Mouse (Mus musculus): ENCODE measurements at regions not wholly inside any gene's neighbourhood (a gene's known extent, or its start where the extent isn't known, plus 50 kb on each side); places are given as distances from the start of the nearest gene placed in this dataset.
A peak's percentile ranks its signal among the peaks of the same experiment; 100 is the strongest.

- WGBS = 86% methylated on average over 11 of the region's 11 CpGs
- Histone ChIP-seq H3K9me3 (ENCODE audit: control insufficient read depth, low read length) (no peaks in the 10 kb centered on the region), H3K27me3 (ENCODE audit: control insufficient read depth, insufficient read depth, low read length) (no peaks in the 10 kb centered on the region), H3K4me2 (replicated peaks; ENCODE audit: low read depth, low read length) (no peak overlapping the region), H3K27ac (ENCODE audit: low read depth, low read length) (no peak overlapping the region), H3K9ac (ENCODE audit: low read depth, low read length) (no peak overlapping the region), H3K4me3 (ENCODE audit: low read depth, low read length) (no peak overlapping the region), H3K36me3 (ENCODE audit: control insufficient read depth, insufficient read depth, low read length) (no peaks in the 10 kb centered on the region), H3K4me1 (replicated peaks; ENCODE audit: control insufficient read depth, insufficient read depth, low read length) (no peaks in the 10 kb centered on the region)
- DNase-seq (ENCODE audit: low spot score) = no peak
- no peak for ATAC-seq (ENCODE audit: low FRiP score)
These were observed 152.0 kb upstream of the Serp2 start for GRCm38 (mm10) chr14:76708728-76709127.

DNA sequence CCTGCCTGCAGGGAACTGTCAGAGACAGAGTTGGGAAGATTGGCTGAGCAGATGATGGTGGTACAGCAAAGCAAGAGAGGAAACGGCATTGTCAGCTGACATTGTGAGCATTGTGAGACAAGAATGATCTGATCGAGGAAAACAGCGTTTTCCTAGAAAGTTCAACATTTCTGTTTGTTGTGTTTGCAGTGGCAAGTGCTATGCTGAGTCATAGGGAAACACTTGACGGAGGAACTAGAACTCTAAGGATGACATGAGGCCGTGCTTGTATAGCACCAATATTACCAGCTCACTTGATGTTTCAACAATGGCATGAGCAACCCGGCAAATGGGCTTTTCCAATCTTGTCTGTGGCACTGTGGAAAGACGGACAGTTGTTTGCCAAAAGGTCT, 146.7 kb upstream of the Serp2 start:
- no peak overlapping the region for H3K9ac ChIP-seq (ENCODE audit: low read depth, low read length)
- no peak for ATAC-seq (ENCODE audit: low FRiP score)
- H3K4me3 ChIP-seq (ENCODE audit: low read depth, low read length) = no peak overlapping the region
- no peaks in the 10 kb centered on the region for H3K4me1 ChIP-seq (replicated peaks; ENCODE audit: control insufficient read depth, insufficient read depth, low read length)
- H3K36me3 ChIP-seq (ENCODE audit: control insufficient read depth, insufficient read depth, low read length) = no peaks in the 10 kb centered on the region
- H3K27ac ChIP-seq (ENCODE audit: low read depth, low read length) = no peak overlapping the region
- H3K27me3 ChIP-seq (ENCODE audit: control insufficient read depth, insufficient read depth, low read length) = no peaks in the 10 kb centered on the region
- no peak for DNase-seq (ENCODE audit: low spot score)
- WGBS = 89% methylated on average over 7 of the region's 7 CpGs
- no peak overlapping the region for H3K4me2 ChIP-seq (replicated peaks; ENCODE audit: low read depth, low read length)
- no peaks in the 10 kb centered on the region for H3K9me3 ChIP-seq (ENCODE audit: control insufficient read depth, low read length)

- Histone ChIP-seq H3K4me2 (replicated peaks; ENCODE audit: low read depth, low read length) (no peak overlapping the region), H3K36me3 (ENCODE audit: control insufficient read depth, insufficient read depth, low read length) (no peaks in the 10 kb centered on the region), H3K4me3 (ENCODE audit: low read depth, low read length) (no peak overlapping the region), H3K4me1 (replicated peaks; ENCODE audit: control insufficient read depth, insufficient read depth, low read length) (no peaks in the 10 kb centered on the region), H3K27ac (ENCODE audit: low read depth, low read length) (no peak overlapping the region), H3K9ac (ENCODE audit: low read depth, low read length) (no peak overlapping the region), H3K9me3 (ENCODE audit: control insufficient read depth, low read length) (no peaks in the 10 kb centered on the region), H3K27me3 (ENCODE audit: control insufficient read depth, insufficient read depth, low read length) (no peaks in the 10 kb centered on the region)
- ATAC-seq (ENCODE audit: low FRiP score) (no peak), DNase-seq (ENCODE audit: low spot score) (no peak)
- WGBS = 62% methylated on average over 8 of the region's 8 CpGs
These were observed 146.2 kb upstream of the Serp2 start for GRCm38 (mm10) chr14:76702709-76703372.

- no peaks in the 10 kb centered on the region for H3K4me1 ChIP-seq (replicated peaks; ENCODE audit: control insufficient read depth, insufficient read depth, low read length)
- no peaks in the 10 kb centered on the region for H3K9me3 ChIP-seq (ENCODE audit: control insufficient read depth, low read length)
- 76% methylated on average over 14 of the region's 14 CpGs for WGBS
- H3K27me3 ChIP-seq (ENCODE audit: control insufficient read depth, insufficient read depth, low read length) = no peaks in the 10 kb centered on the region
- H3K27ac ChIP-seq (ENCODE audit: low read depth, low read length) = no peak overlapping the region
- DNase-seq (ENCODE audit: low spot score) = no peak
- H3K9ac ChIP-seq (ENCODE audit: low read depth, low read length) = no peak overlapping the region
- H3K4me2 ChIP-seq (replicated peaks; ENCODE audit: low read depth, low read length) = no peak overlapping the region
- no peaks in the 10 kb centered on the region for H3K36me3 ChIP-seq (ENCODE audit: control insufficient read depth, insufficient read depth, low read length)
- no peak for ATAC-seq (ENCODE audit: low FRiP score)
- H3K4me3 ChIP-seq (ENCODE audit: low read depth, low read length) = no peak overlapping the region
These were observed 145.4 kb upstream of the Serp2 start for GRCm38 (mm10) chr14:76701911-76702708.

- no peak overlapping the region for H3K9ac ChIP-seq (ENCODE audit: low read depth, low read length)
These were observed 144.6 kb upstream of the Serp2 start for GRCm38 (mm10) chr14:76701304-76701703.

GRCm38 (mm10) chr14:76700796-76701195, 144.1 kb upstream of the Serp2 start:
- H3K4me2 ChIP-seq (replicated peaks; ENCODE audit: low read depth, low read length) = no peak overlapping the region
- ATAC-seq (ENCODE audit: low FRiP score) (no peak), DNase-seq (ENCODE audit: low spot score) (no peak)
- no peak overlapping the region for H3K9ac ChIP-seq (ENCODE audit: low read depth, low read length)
- no peaks in the 10 kb centered on the region for H3K4me1 ChIP-seq (replicated peaks; ENCODE audit: control insufficient read depth, insufficient read depth, low read length)
- no peaks in the 10 kb centered on the region for H3K27me3 ChIP-seq (ENCODE audit: control insufficient read depth, insufficient read depth, low read length)
- no peaks in the 10 kb centered on the region for H3K36me3 ChIP-seq (ENCODE audit: control insufficient read depth, insufficient read depth, low read length)
- H3K4me3 ChIP-seq (ENCODE audit: low read depth, low read length) = no peak overlapping the region
- no peak overlapping the region for H3K27ac ChIP-seq (ENCODE audit: low read depth, low read length)
- H3K9me3 ChIP-seq (ENCODE audit: control insufficient read depth, low read length) = no peaks in the 10 kb centered on the region
- WGBS = 87% methylated on average over 3 of the region's 3 CpGs

More at GRCm38 (mm10) chr14:76701304-76701703, 144.6 kb upstream of the Serp2 start:
- H3K4me1 ChIP-seq (replicated peaks; ENCODE audit: control insufficient read depth, insufficient read depth, low read length) = no peaks in the 10 kb centered on the region
- no peak overlapping the region for H3K4me3 ChIP-seq (ENCODE audit: low read depth, low read length)
- no peak for DNase-seq (ENCODE audit: low spot score)
- H3K27ac ChIP-seq (ENCODE audit: low read depth, low read length) = no peak overlapping the region
- 85% methylated on average over 1 of the region's 1 CpGs for WGBS
- H3K27me3 ChIP-seq (ENCODE audit: control insufficient read depth, insufficient read depth, low read length) = no peaks in the 10 kb centered on the region
- no peak overlapping the region for H3K4me2 ChIP-seq (replicated peaks; ENCODE audit: low read depth, low read length)
- H3K36me3 ChIP-seq (ENCODE audit: control insufficient read depth, insufficient read depth, low read length) = no peaks in the 10 kb centered on the region
- no peak for ATAC-seq (ENCODE audit: low FRiP score)
- H3K9me3 ChIP-seq (ENCODE audit: control insufficient read depth, low read length) = no peaks in the 10 kb centered on the region

- no peak overlapping the region for H3K4me2 ChIP-seq (replicated peaks; ENCODE audit: low read depth, low read length)
- H3K4me3 ChIP-seq (ENCODE audit: low read depth, low read length) = no peak overlapping the region
- H3K27me3 ChIP-seq (ENCODE audit: control insufficient read depth, insufficient read depth, low read length) = no peaks in the 10 kb centered on the region
- H3K4me1 ChIP-seq (replicated peaks; ENCODE audit: control insufficient read depth, insufficient read depth, low read length) = no peaks in the 10 kb centered on the region
- no peaks in the 10 kb centered on the region for H3K9me3 ChIP-seq (ENCODE audit: control insufficient read depth, low read length)
- ATAC-seq (ENCODE audit: low FRiP score) (no peak), DNase-seq (ENCODE audit: low spot score) (no peak)
- 84% methylated on average over 4 of the region's 4 CpGs for WGBS
- H3K27ac ChIP-seq (ENCODE audit: low read depth, low read length) = no peak overlapping the region
- no peaks in the 10 kb centered on the region for H3K36me3 ChIP-seq (ENCODE audit: control insufficient read depth, insufficient read depth, low read length)
- no peak overlapping the region for H3K9ac ChIP-seq (ENCODE audit: low read depth, low read length)
These were observed 143.5 kb upstream of the Serp2 start for GRCm38 (mm10) chr14:76700190-76700589.

GRCm38 (mm10) chr14:76698718-76699402, 142.2 kb upstream of the Serp2 start:
- 37% methylated on average over 4 of the region's 4 CpGs for WGBS
- Histone ChIP-seq H3K4me3 (ENCODE audit: low read depth, low read length) (no peak overlapping the region), H3K9me3 (ENCODE audit: control insufficient read depth, low read length) (no peaks in the 10 kb centered on the region), H3K27me3 (ENCODE audit: control insufficient read depth, insufficient read depth, low read length) (no peaks in the 10 kb centered on the region), H3K9ac (ENCODE audit: low read depth, low read length) (no peak overlapping the region), H3K27ac (ENCODE audit: low read depth, low read length) (no peak overlapping the region), H3K36me3 (ENCODE audit: control insufficient read depth, insufficient read depth, low read length) (no peaks in the 10 kb centered on the region), H3K4me1 (replicated peaks; ENCODE audit: control insufficient read depth, insufficient read depth, low read length) (no peaks in the 10 kb centered on the region), H3K4me2 (replicated peaks; ENCODE audit: low read depth, low read length) (no peak overlapping the region)
- ATAC-seq (ENCODE audit: low FRiP score) (no peak), DNase-seq (ENCODE audit: low spot score) (peak; percentile 30)
